Mouse (Mus musculus): ENCODE data around the gene Dpy19l3. TPM values are rescaled to one million over a fixed set of nuclear protein-coding genes. Genes with fewer than 3 reads are reported as not detected.
A peak's percentile ranks its signal among the peaks of the same experiment; 100 is the strongest.

The Dpy19l3 gene
- polyA plus RNA-seq, 1 experiment from 2014 or later, result 22.9 TPM

- Histone ChIP-seq H3K27ac (ENCODE audit: low read depth, low read length) (no peak overlapping the region), H3K4me2 (no peak overlapping the region), H3K27me3 (replicated peaks; ENCODE audit: control insufficient read depth, insufficient read depth, low read length) (no peaks in the 10 kb centered on the region), H3K9me3 (ENCODE audit: control insufficient read depth, low read length) (no peaks in the 10 kb centered on the region), H3K4me3 (ENCODE audit: low read depth, low read length) (no peak overlapping the region), H3K36me3 (ENCODE audit: control insufficient read depth, insufficient read depth, low read length) (no peaks in the 10 kb centered on the region), H3K4me1 (replicated peaks; ENCODE audit: control insufficient read depth, insufficient read depth, low read length) (peaks cover 13% of the 10 kb centered on the region; the same call in 1 of the 2 replicates), H3K9ac (ENCODE audit: low read depth, low read length) (no peak overlapping the region)
- no peak for DNase-seq (ENCODE audit: low spot score)
- ATAC-seq (replicated peaks; ENCODE audit: low FRiP score), result no peak
- WGBS, result 93% methylated on average over 11 of the region's 11 CpGs
These were observed 65.4 kb downstream of the Dpy19l3 start for GRCm38 (mm10) chr7:35688781-35689349.

GRCm38 (mm10) chr7:35688276-35688675 is 66.0 kb downstream of the Dpy19l3 start:
- H3K9me3 ChIP-seq (ENCODE audit: control insufficient read depth, low read length), result no peaks in the 10 kb centered on the region
- H3K4me3 ChIP-seq (ENCODE audit: low read depth, low read length), result no peak overlapping the region
- no peaks in the 10 kb centered on the region for H3K27me3 ChIP-seq (replicated peaks; ENCODE audit: control insufficient read depth, insufficient read depth, low read length)
- no peak overlapping the region for H3K9ac ChIP-seq (ENCODE audit: low read depth, low read length)
- H3K4me1 ChIP-seq (replicated peaks; ENCODE audit: control insufficient read depth, insufficient read depth, low read length), result peaks cover 13% of the 10 kb centered on the region; the same call in 1 of the 2 replicates
- no peak overlapping the region for H3K4me2 ChIP-seq
- ATAC-seq (replicated peaks; ENCODE audit: low FRiP score) (no peak), DNase-seq (ENCODE audit: low spot score) (no peak)
- no peaks in the 10 kb centered on the region for H3K36me3 ChIP-seq (ENCODE audit: control insufficient read depth, insufficient read depth, low read length)
- 82% methylated on average over 9 of the region's 9 CpGs for WGBS
- no peak overlapping the region for H3K27ac ChIP-seq (ENCODE audit: low read depth, low read length)

GRCm38 (mm10) chr7:35687229-35687628 is 67.0 kb downstream of the Dpy19l3 start:
- ATAC-seq (replicated peaks; ENCODE audit: low FRiP score) (no peak), DNase-seq (ENCODE audit: low spot score) (no peak)
- Histone ChIP-seq H3K4me3 (ENCODE audit: low read depth, low read length) (no peak overlapping the region), H3K27ac (ENCODE audit: low read depth, low read length) (no peak overlapping the region), H3K27me3 (replicated peaks; ENCODE audit: control insufficient read depth, insufficient read depth, low read length) (no peaks in the 10 kb centered on the region), H3K9ac (ENCODE audit: low read depth, low read length) (no peak overlapping the region), H3K4me1 (replicated peaks; ENCODE audit: control insufficient read depth, insufficient read depth, low read length) (peaks cover 13% of the 10 kb centered on the region; the same call in 1 of the 2 replicates), H3K36me3 (ENCODE audit: control insufficient read depth, insufficient read depth, low read length) (no peaks in the 10 kb centered on the region), H3K4me2 (peak overlapping the region; percentile 40), H3K9me3 (ENCODE audit: control insufficient read depth, low read length) (no peaks in the 10 kb centered on the region)
- 28% methylated on average over 10 of the region's 10 CpGs for WGBS

GRCm38 (mm10) chr7:35686756-35687155 is 67.5 kb downstream of the Dpy19l3 start:
- ATAC-seq (replicated peaks; ENCODE audit: low FRiP score), result no peak
- Histone ChIP-seq H3K4me3 (ENCODE audit: low read depth, low read length) (no peak overlapping the region), H3K36me3 (ENCODE audit: control insufficient read depth, insufficient read depth, low read length) (no peaks in the 10 kb centered on the region), H3K9ac (ENCODE audit: low read depth, low read length) (no peak overlapping the region), H3K27ac (ENCODE audit: low read depth, low read length) (no peak overlapping the region), H3K9me3 (ENCODE audit: control insufficient read depth, low read length) (no peaks in the 10 kb centered on the region), H3K4me2 (peak overlapping the region; percentile 40), H3K4me1 (replicated peaks; ENCODE audit: control insufficient read depth, insufficient read depth, low read length) (peaks cover 13% of the 10 kb centered on the region; the same call in 1 of the 2 replicates), H3K27me3 (replicated peaks; ENCODE audit: control insufficient read depth, insufficient read depth, low read length) (no peaks in the 10 kb centered on the region)
- DNase-seq (ENCODE audit: low spot score), result peak; percentile 47
- 19% methylated on average over 13 of the region's 13 CpGs for WGBS

GRCm38 (mm10) chr7:35686216-35686615 is 68.0 kb downstream of the Dpy19l3 start:
- 65% methylated on average over 11 of the region's 11 CpGs for WGBS
- H3K9ac ChIP-seq (ENCODE audit: low read depth, low read length), result no peak overlapping the region
- peak; percentile 39; the same call in 1 of the 2 replicates for ATAC-seq (replicated peaks; ENCODE audit: low FRiP score)

GRCm38 (mm10) chr7:35683409-35684122 is 70.7 kb downstream of the Dpy19l3 start:
- no peaks in the 10 kb centered on the region for H3K36me3 ChIP-seq (ENCODE audit: control insufficient read depth, insufficient read depth, low read length)
- peaks cover 13% of the 10 kb centered on the region; the same call in 1 of the 2 replicates for H3K4me1 ChIP-seq (replicated peaks; ENCODE audit: control insufficient read depth, insufficient read depth, low read length)
- no peaks in the 10 kb centered on the region for H3K9me3 ChIP-seq (ENCODE audit: control insufficient read depth, low read length)
- no peak for ATAC-seq (replicated peaks; ENCODE audit: low FRiP score)
- DNase-seq (ENCODE audit: low spot score), result no peak
- no peak overlapping the region for H3K9ac ChIP-seq (ENCODE audit: low read depth, low read length)
- H3K4me3 ChIP-seq (ENCODE audit: low read depth, low read length), result no peak overlapping the region
- H3K27ac ChIP-seq (ENCODE audit: low read depth, low read length), result no peak overlapping the region
- H3K4me2 ChIP-seq, result no peak overlapping the region
- no peaks in the 10 kb centered on the region for H3K27me3 ChIP-seq (replicated peaks; ENCODE audit: control insufficient read depth, insufficient read depth, low read length)
- WGBS, result 81% methylated on average over 6 of the region's 6 CpGs

More at GRCm38 (mm10) chr7:35686216-35686615, 68.0 kb downstream of the Dpy19l3 start:
- Histone ChIP-seq H3K27me3 (replicated peaks; ENCODE audit: control insufficient read depth, insufficient read depth, low read length) (no peaks in the 10 kb centered on the region), H3K4me1 (replicated peaks; ENCODE audit: control insufficient read depth, insufficient read depth, low read length) (peaks cover 13% of the 10 kb centered on the region; the same call in 1 of the 2 replicates), H3K36me3 (ENCODE audit: control insufficient read depth, insufficient read depth, low read length) (no peaks in the 10 kb centered on the region), H3K27ac (ENCODE audit: low read depth, low read length) (no peak overlapping the region; the same call in 1 of the 2 replicates), H3K9me3 (ENCODE audit: control insufficient read depth, low read length) (no peaks in the 10 kb centered on the region), H3K4me2 (peak overlapping the region; percentile 40), H3K4me3 (ENCODE audit: low read depth, low read length) (no peak overlapping the region)
- DNase-seq (ENCODE audit: low spot score), result no peak

GRCm38 (mm10) chr7:35681559-35681958 is 72.7 kb downstream of the Dpy19l3 start:
- H3K27me3 ChIP-seq (replicated peaks; ENCODE audit: control insufficient read depth, insufficient read depth, low read length), result no peaks in the 10 kb centered on the region
- WGBS, result 67% methylated on average over 3 of the region's 3 CpGs
- H3K27ac ChIP-seq (ENCODE audit: low read depth, low read length), result no peak overlapping the region
- no peak overlapping the region for H3K9ac ChIP-seq (ENCODE audit: low read depth, low read length)
- no peaks in the 10 kb centered on the region for H3K36me3 ChIP-seq (ENCODE audit: control insufficient read depth, insufficient read depth, low read length)
- ATAC-seq (replicated peaks; ENCODE audit: low FRiP score), result no peak
- H3K4me3 ChIP-seq (ENCODE audit: low read depth, low read length), result no peak overlapping the region
- H3K9me3 ChIP-seq (ENCODE audit: control insufficient read depth, low read length), result peaks cover 6% of the 10 kb centered on the region; the same call in 1 of the 2 replicates
- no peak for DNase-seq (ENCODE audit: low spot score)
- no peak overlapping the region for H3K4me2 ChIP-seq
- peaks cover 8% of the 10 kb centered on the region; the same call in 1 of the 2 replicates for H3K4me1 ChIP-seq (replicated peaks; ENCODE audit: control insufficient read depth, insufficient read depth, low read length)

GRCm38 (mm10) chr7:35678976-35679375 is 75.3 kb downstream of the Dpy19l3 start:
- WGBS, result 63% methylated on average over 4 of the region's 4 CpGs

More at GRCm38 (mm10) chr7:35678976-35679375, 75.3 kb downstream of the Dpy19l3 start:
- no peak overlapping the region for H3K4me2 ChIP-seq
- peaks cover 6% of the 10 kb centered on the region; the same call in 1 of the 2 replicates for H3K9me3 ChIP-seq (ENCODE audit: control insufficient read depth, low read length)
- DNase-seq (ENCODE audit: low spot score), result no peak
- H3K9ac ChIP-seq (ENCODE audit: low read depth, low read length), result no peak overlapping the region
- no peaks in the 10 kb centered on the region for H3K4me1 ChIP-seq (replicated peaks; ENCODE audit: control insufficient read depth, insufficient read depth, low read length)
- no peak; the same call in 1 of the 2 replicates for ATAC-seq (replicated peaks; ENCODE audit: low FRiP score)
- no peaks in the 10 kb centered on the region for H3K36me3 ChIP-seq (ENCODE audit: control insufficient read depth, insufficient read depth, low read length)
- no peak overlapping the region for H3K4me3 ChIP-seq (ENCODE audit: low read depth, low read length)
- no peaks in the 10 kb centered on the region for H3K27me3 ChIP-seq (replicated peaks; ENCODE audit: control insufficient read depth, insufficient read depth, low read length)
- H3K27ac ChIP-seq (ENCODE audit: low read depth, low read length), result no peak overlapping the region

All from liver, embryonic 11.5 days (tissue).